Mouse (Mus musculus): ENCODE measurements around the gene Pde6c. TPM values are rescaled to one million over a fixed set of nuclear protein-coding genes. Genes with fewer than 3 reads are reported as not detected.

Pde6c gene
- total RNA-seq, 2 experiments from 2014 or later, result not detected

- ATAC-seq (replicated peaks; ENCODE audit: poor library complexity, severe bottlenecking), result no peak
Observed at GRCm38 (mm10) chr19:38133986-38134385, 1.4 kb downstream of the Pde6c start.

DNA sequence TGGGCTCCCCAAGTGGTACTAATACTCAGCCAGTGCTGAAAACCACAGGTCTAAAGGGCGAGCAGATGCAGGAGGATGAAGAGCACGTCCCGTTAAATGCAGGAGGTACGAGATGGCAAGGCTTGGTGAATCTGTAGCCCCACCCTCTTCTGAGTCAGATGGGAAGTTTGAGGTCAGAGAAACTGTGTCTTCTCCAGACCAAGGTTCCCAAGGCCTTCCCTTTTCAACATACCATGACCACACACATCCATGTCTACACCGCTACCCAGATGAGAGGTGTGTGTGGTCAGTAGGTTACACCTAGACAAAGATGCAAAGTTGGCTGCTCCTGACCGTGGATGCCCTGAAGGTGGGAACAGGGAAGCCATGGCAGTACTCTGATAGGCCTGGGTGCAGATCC lies 2.2 kb downstream of the Pde6c start:
- ATAC-seq (replicated peaks; ENCODE audit: poor library complexity, severe bottlenecking), result peak; percentile 44

GRCm38 (mm10) chr19:38143540-38144271 lies 11.1 kb downstream of the Pde6c start:
- ATAC-seq (replicated peaks; ENCODE audit: poor library complexity, severe bottlenecking), result peak; percentile 91

DNA sequence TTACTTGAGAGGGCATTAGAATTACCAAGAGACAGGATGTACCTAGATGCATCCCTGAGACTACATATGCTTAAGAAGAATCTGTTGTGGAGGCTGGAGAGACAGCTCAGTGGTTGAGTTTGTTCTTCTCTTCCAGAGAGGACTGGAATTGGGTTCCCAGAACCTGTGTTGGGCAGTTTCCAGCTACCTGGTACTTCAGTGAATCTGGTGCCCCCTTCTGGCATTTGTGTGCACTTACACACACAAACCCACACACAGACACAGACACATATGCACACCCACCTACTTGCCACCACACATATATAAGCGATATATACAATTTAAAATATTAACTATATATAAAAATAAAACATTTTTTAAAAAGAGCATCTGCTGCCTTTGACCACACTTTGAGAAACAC lies 23.7 kb downstream of the Pde6c start:
- no peak for ATAC-seq (replicated peaks; ENCODE audit: poor library complexity, severe bottlenecking)

- no peak for ATAC-seq (replicated peaks; ENCODE audit: poor library complexity, severe bottlenecking)
Observed at GRCm38 (mm10) chr19:38161648-38162354, 29.2 kb downstream of the Pde6c start.

DNA sequence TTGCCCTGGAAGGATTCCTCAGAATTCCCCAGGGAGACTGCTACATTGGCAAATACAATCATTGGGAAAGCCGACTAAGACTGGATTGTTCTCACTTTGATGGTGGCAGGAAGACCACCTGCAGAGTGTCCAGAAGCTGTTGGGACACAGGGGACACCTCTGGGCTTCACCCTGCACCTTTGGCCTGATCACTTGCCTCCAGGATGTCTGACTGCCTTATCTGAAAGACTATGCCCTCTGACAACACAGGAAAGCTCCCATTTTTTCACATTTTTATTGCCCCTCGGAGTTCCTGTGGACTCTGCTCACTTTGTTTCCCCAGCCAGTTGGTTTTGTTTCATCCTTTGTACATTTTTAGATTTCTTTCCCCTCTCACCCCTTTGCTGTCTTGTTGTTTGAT lies 32.1 kb downstream of the Pde6c start:
- no peak for ATAC-seq (replicated peaks; ENCODE audit: poor library complexity, severe bottlenecking)

GRCm38 (mm10) chr19:38179675-38180074 lies 47.1 kb downstream of the Pde6c start:
- ATAC-seq (replicated peaks; ENCODE audit: poor library complexity, severe bottlenecking), result no peak

DNA sequence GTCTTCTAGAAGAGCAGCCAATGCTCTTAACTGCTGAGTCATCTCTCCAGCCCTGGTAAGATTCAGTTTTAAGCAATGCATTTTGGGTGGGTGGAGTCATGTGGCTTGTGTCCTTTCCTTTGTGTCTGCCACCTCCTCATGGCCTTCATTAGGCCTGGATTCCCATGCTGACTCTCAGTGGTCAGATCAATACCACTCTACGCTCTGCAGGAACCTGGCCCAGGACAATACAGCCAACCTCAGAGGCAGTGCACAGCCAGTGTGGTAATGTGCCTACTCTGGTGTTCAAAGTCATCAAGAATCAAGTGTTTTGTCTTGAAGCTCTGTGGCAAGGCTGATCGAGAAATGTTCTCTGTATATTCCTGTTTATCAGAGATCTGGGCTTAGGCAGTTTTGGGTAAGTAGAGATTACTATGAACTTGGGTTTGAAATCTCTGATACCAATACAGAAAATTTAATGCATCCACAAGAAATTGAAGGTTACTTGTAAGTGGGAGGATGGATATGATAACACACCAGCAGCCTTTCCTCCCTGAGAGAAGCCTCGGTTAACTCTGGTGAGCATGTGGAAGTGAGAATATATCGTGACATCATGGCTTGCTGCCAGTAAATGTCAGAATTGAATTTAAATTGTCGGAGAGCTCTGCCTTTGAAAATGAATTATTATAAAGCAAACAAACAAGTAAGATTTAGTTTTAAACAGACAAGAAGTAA lies 54.2 kb downstream of the Pde6c start:
- ATAC-seq (replicated peaks; ENCODE audit: poor library complexity, severe bottlenecking), result no peak

GRCm38 (mm10) chr19:38187345-38187680 lies 54.7 kb downstream of the Pde6c start:
- no peak for ATAC-seq (replicated peaks; ENCODE audit: poor library complexity, severe bottlenecking)

DNA sequence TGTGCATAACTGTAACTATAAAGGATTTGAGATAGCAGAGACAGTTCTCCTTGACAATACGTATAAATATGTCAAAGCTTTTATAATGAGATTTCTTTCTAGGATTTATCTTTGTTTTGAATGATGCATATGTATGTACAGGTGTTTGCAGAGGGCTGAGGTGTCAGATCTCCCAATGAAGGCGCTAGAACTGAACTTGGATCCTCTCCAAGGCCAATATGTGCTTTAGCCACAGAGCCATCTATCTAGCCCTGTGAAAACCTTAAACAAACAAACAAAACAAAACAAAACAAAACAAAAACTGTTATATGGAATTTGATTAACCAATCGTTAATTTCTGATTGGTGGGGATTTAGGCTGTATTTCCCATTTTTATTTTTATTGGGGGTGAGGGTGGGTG lies 58.0 kb downstream of the Pde6c start:
- no peak for ATAC-seq (replicated peaks; ENCODE audit: poor library complexity, severe bottlenecking)

DNA sequence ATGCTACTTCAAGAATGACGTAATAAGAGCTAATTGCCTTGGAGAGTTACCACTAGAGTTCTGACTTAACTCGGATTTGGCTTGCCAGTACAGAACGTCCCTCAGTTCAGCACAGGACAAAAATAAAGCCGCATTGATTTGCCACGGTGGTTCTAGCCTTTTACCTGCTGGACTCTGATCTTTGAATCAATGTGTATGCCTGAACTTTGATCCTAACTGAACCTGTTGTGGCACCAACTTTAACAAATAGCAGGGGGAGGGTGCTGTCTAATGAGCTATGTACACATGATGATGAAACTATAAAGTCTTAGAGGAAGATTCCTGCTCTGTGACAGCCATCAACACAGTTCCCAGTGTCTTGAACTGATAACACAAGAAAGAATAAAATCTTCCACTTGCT lies 58.9 kb downstream of the Pde6c start:
- ATAC-seq (replicated peaks; ENCODE audit: poor library complexity, severe bottlenecking), result no peak

- ATAC-seq (replicated peaks; ENCODE audit: poor library complexity, severe bottlenecking), result no peak
Observed at GRCm38 (mm10) chr19:38195245-38195644, 62.7 kb downstream of the Pde6c start.

DNA sequence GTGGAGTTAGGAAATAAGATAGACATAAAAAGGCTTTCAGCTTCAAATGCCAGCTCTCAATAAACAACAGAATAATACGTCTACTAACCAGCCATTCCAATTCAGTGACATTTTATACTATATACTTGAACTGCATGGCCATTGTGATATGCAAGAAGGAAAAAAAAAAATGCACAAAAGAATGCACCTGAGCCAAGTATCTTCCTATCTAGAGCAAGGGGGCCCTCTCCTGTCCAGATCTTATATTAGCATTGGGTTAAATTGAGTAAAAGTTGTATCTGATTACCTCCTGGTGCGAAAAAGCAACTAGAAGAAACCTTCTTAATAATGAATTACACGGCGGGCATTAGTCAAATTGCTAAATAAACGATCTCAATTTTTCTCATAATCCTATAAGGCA lies 66.2 kb downstream of the Pde6c start:
- no peak for ATAC-seq (replicated peaks; ENCODE audit: poor library complexity, severe bottlenecking)

GRCm38 (mm10) chr19:38206669-38207068 lies 74.1 kb downstream of the Pde6c start:
- no peak for ATAC-seq (replicated peaks; ENCODE audit: poor library complexity, severe bottlenecking)

GRCm38 (mm10) chr19:38217696-38218095 lies 85.1 kb downstream of the Pde6c start:
- no peak for ATAC-seq (replicated peaks; ENCODE audit: poor library complexity, severe bottlenecking)

- ATAC-seq (replicated peaks; ENCODE audit: poor library complexity, severe bottlenecking), result peak; percentile 55
Observed at GRCm38 (mm10) chr19:38223356-38223904, 90.8 kb downstream of the Pde6c start.

GRCm38 (mm10) chr19:38223905-38224684 lies 91.5 kb downstream of the Pde6c start, which contains the start of gene Fra10ac1:
Gene Fra10ac1, minus strand, starts transcription at chr19:38224156.
- peak; percentile 99 for ATAC-seq (replicated peaks; ENCODE audit: poor library complexity, severe bottlenecking)

GRCm38 (mm10) chr19:38224685-38225060 lies 92.1 kb downstream of the Pde6c start:
- no peak for ATAC-seq (replicated peaks; ENCODE audit: poor library complexity, severe bottlenecking)

- ATAC-seq (replicated peaks; ENCODE audit: poor library complexity, severe bottlenecking), result no peak
Observed at GRCm38 (mm10) chr19:38228699-38229098, 96.1 kb downstream of the Pde6c start.

DNA sequence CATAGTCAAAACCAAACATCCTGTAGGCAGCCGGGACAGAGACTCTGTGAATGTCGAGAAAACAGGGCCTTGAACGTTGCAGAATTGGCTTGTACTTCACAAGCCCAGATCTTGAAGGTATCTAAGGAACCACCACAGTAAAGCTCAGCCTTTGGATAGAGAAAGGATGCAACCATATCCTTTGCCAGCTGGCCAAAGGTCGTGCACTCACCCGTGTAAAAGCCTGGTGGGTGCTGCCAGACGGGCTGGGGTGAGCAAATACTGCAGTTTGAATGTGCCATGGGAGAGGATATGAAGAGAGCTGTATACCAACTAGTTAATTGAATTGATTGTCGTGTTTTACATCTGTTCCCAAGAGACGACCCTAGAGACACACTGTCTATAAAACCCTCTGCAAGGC lies 99.5 kb downstream of the Pde6c start:
- ATAC-seq (replicated peaks; ENCODE audit: poor library complexity, severe bottlenecking), result no peak

All from granulocyte monocyte progenitor cell, adult 5-6 weeks (primary cell).